Mouse (Mus musculus): ENCODE results near the gene Slc39a10. TPM values are rescaled to one million over a fixed set of nuclear protein-coding genes. Genes with fewer than 3 reads are reported as not detected.

Gene Slc39a10
- polyA plus RNA-seq, 1 experiment from 2014 or later, result 82.4 TPM

GRCm38 (mm10) chr1:46902102-46902683 is 9.5 kb upstream of the Slc39a10 start:
- Histone ChIP-seq H3K4me2 (replicated peaks) (no peak overlapping the region), H3K9ac (replicated peaks) (no peak overlapping the region), H3K9me3 (no peaks in the 10 kb centered on the region), H3K27ac (replicated peaks) (no peak overlapping the region), H3K4me1 (no peaks in the 10 kb centered on the region), H3K27me3 (no peaks in the 10 kb centered on the region), H3K4me3 (no peak overlapping the region), H3K36me3 (no peaks in the 10 kb centered on the region)
- 41% methylated on average over 2 of the region's 2 CpGs for WGBS
- no peak for ATAC-seq (ENCODE audit: low FRiP score, low read depth)

- Histone ChIP-seq H3K4me3 (no peak overlapping the region), H3K4me1 (no peaks in the 10 kb centered on the region), H3K36me3 (no peaks in the 10 kb centered on the region), H3K4me2 (replicated peaks) (no peak overlapping the region), H3K9ac (replicated peaks) (no peak overlapping the region), H3K27ac (replicated peaks) (no peak overlapping the region), H3K27me3 (no peaks in the 10 kb centered on the region), H3K9me3 (no peaks in the 10 kb centered on the region)
- ATAC-seq (ENCODE audit: low FRiP score, low read depth), result no peak
- WGBS, result 41% methylated on average over 7 of the region's 7 CpGs
Measured at GRCm38 (mm10) chr1:46894281-46894842, 1.7 kb upstream of the Slc39a10 start.

GRCm38 (mm10) chr1:46888726-46889125 is 3.9 kb downstream of the Slc39a10 start:
- H3K9ac ChIP-seq (replicated peaks), result no peak overlapping the region
- 68% methylated on average over 4 of the region's 4 CpGs for WGBS
- no peaks in the 10 kb centered on the region for H3K4me1 ChIP-seq
- no peaks in the 10 kb centered on the region for H3K27me3 ChIP-seq
- H3K4me3 ChIP-seq, result no peak overlapping the region
- no peak overlapping the region for H3K4me2 ChIP-seq (replicated peaks)
- ATAC-seq (ENCODE audit: low FRiP score, low read depth), result no peak
- no peak overlapping the region for H3K27ac ChIP-seq (replicated peaks)
- H3K9me3 ChIP-seq, result no peaks in the 10 kb centered on the region
- H3K36me3 ChIP-seq, result no peaks in the 10 kb centered on the region

GRCm38 (mm10) chr1:46888324-46888723 is 4.3 kb downstream of the Slc39a10 start:
- Histone ChIP-seq H3K9ac (replicated peaks) (no peak overlapping the region), H3K27me3 (no peaks in the 10 kb centered on the region), H3K4me3 (no peak overlapping the region), H3K36me3 (no peaks in the 10 kb centered on the region), H3K9me3 (no peaks in the 10 kb centered on the region), H3K4me1 (no peaks in the 10 kb centered on the region), H3K27ac (replicated peaks) (no peak overlapping the region), H3K4me2 (replicated peaks) (no peak overlapping the region)
- WGBS, result 46% methylated on average over 2 of the region's 2 CpGs
- no peak for ATAC-seq (ENCODE audit: low FRiP score, low read depth)

- no peak overlapping the region for H3K27ac ChIP-seq (replicated peaks)
- H3K36me3 ChIP-seq, result no peaks in the 10 kb centered on the region
- H3K4me2 ChIP-seq (replicated peaks), result no peak overlapping the region
- H3K4me3 ChIP-seq, result no peak overlapping the region
- ATAC-seq (ENCODE audit: low FRiP score, low read depth), result no peak
- WGBS, result 13% methylated on average over 6 of the region's 6 CpGs
- H3K4me1 ChIP-seq, result no peaks in the 10 kb centered on the region
- H3K9me3 ChIP-seq, result no peaks in the 10 kb centered on the region
- no peak overlapping the region for H3K9ac ChIP-seq (replicated peaks)
- H3K27me3 ChIP-seq, result no peaks in the 10 kb centered on the region
Measured at GRCm38 (mm10) chr1:46887908-46888307, 4.7 kb downstream of the Slc39a10 start.

- Histone ChIP-seq H3K27ac (replicated peaks) (no peak overlapping the region), H3K9ac (replicated peaks) (no peak overlapping the region), H3K4me1 (no peaks in the 10 kb centered on the region), H3K36me3 (no peaks in the 10 kb centered on the region), H3K27me3 (no peaks in the 10 kb centered on the region), H3K4me2 (replicated peaks) (no peak overlapping the region), H3K9me3 (no peaks in the 10 kb centered on the region), H3K4me3 (no peak overlapping the region)
- WGBS, result 58% methylated on average over 9 of the region's 9 CpGs
- ATAC-seq (ENCODE audit: low FRiP score, low read depth), result no peak
Measured at GRCm38 (mm10) chr1:46886091-46886490, 6.6 kb downstream of the Slc39a10 start.

GRCm38 (mm10) chr1:46885231-46885630 is 7.4 kb downstream of the Slc39a10 start:
- H3K9ac ChIP-seq (replicated peaks), result no peak overlapping the region
- no peak for ATAC-seq (ENCODE audit: low FRiP score, low read depth)
- H3K4me3 ChIP-seq, result no peak overlapping the region
- H3K4me1 ChIP-seq, result no peaks in the 10 kb centered on the region
- WGBS, result 25% methylated on average over 3 of the region's 3 CpGs
- H3K9me3 ChIP-seq, result no peaks in the 10 kb centered on the region
- H3K27ac ChIP-seq (replicated peaks), result no peak overlapping the region
- no peak overlapping the region for H3K4me2 ChIP-seq (replicated peaks)
- no peaks in the 10 kb centered on the region for H3K36me3 ChIP-seq
- no peaks in the 10 kb centered on the region for H3K27me3 ChIP-seq

GRCm38 (mm10) chr1:46879951-46880350 is 12.7 kb downstream of the Slc39a10 start:
- Histone ChIP-seq H3K9ac (replicated peaks) (no peak overlapping the region), H3K4me2 (replicated peaks) (no peak overlapping the region), H3K36me3 (no peaks in the 10 kb centered on the region)

GRCm38 (mm10) chr1:46873770-46874169 is 18.9 kb downstream of the Slc39a10 start:
- no peaks in the 10 kb centered on the region for H3K9me3 ChIP-seq
- WGBS, result 74% methylated on average over 3 of the region's 3 CpGs
- H3K27me3 ChIP-seq, result no peaks in the 10 kb centered on the region

More at GRCm38 (mm10) chr1:46879951-46880350, 12.7 kb downstream of the Slc39a10 start:
- Histone ChIP-seq H3K9me3 (no peaks in the 10 kb centered on the region), H3K27me3 (no peaks in the 10 kb centered on the region), H3K27ac (replicated peaks) (no peak overlapping the region), H3K4me3 (no peak overlapping the region), H3K4me1 (no peaks in the 10 kb centered on the region)
- ATAC-seq (ENCODE audit: low FRiP score, low read depth), result no peak

GRCm38 (mm10) chr1:46869788-46870187 is 22.9 kb downstream of the Slc39a10 start:
- H3K4me3 ChIP-seq, result no peak overlapping the region

More at GRCm38 (mm10) chr1:46873770-46874169, 18.9 kb downstream of the Slc39a10 start:
- ATAC-seq (ENCODE audit: low FRiP score, low read depth), result no peak
- H3K4me1 ChIP-seq, result no peaks in the 10 kb centered on the region
- H3K9ac ChIP-seq (replicated peaks), result no peak overlapping the region
- H3K36me3 ChIP-seq, result no peaks in the 10 kb centered on the region
- no peak overlapping the region for H3K4me3 ChIP-seq
- H3K27ac ChIP-seq (replicated peaks), result no peak overlapping the region
- H3K4me2 ChIP-seq (replicated peaks), result no peak overlapping the region

GRCm38 (mm10) chr1:46864175-46864885 is 28.3 kb downstream of the Slc39a10 start:
- no peak overlapping the region for H3K9ac ChIP-seq (replicated peaks)
- no peak overlapping the region for H3K27ac ChIP-seq (replicated peaks)
- no peaks in the 10 kb centered on the region for H3K9me3 ChIP-seq
- H3K4me2 ChIP-seq (replicated peaks), result no peak overlapping the region
- H3K36me3 ChIP-seq, result no peaks in the 10 kb centered on the region
- H3K4me1 ChIP-seq, result peaks cover 3% of the 10 kb centered on the region; the same call in 1 of the 2 replicates
- no peaks in the 10 kb centered on the region for H3K27me3 ChIP-seq
- ATAC-seq (ENCODE audit: low FRiP score, low read depth), result no peak
- no peak overlapping the region for H3K4me3 ChIP-seq
- WGBS, result 84% methylated on average over 7 of the region's 7 CpGs

More at GRCm38 (mm10) chr1:46869788-46870187, 22.9 kb downstream of the Slc39a10 start:
- no peak for ATAC-seq (ENCODE audit: low FRiP score, low read depth)
- Histone ChIP-seq H3K9ac (replicated peaks) (no peak overlapping the region), H3K4me2 (replicated peaks) (no peak overlapping the region), H3K27me3 (no peaks in the 10 kb centered on the region), H3K36me3 (no peaks in the 10 kb centered on the region), H3K27ac (replicated peaks) (no peak overlapping the region), H3K9me3 (no peaks in the 10 kb centered on the region), H3K4me1 (no peaks in the 10 kb centered on the region)

GRCm38 (mm10) chr1:46863434-46863833 is 29.2 kb downstream of the Slc39a10 start:
- no peaks in the 10 kb centered on the region for H3K9me3 ChIP-seq
- H3K9ac ChIP-seq (replicated peaks), result no peak overlapping the region
- 78% methylated on average over 2 of the region's 2 CpGs for WGBS
- H3K4me1 ChIP-seq, result peaks cover 3% of the 10 kb centered on the region; the same call in 1 of the 2 replicates
- no peaks in the 10 kb centered on the region for H3K27me3 ChIP-seq
- H3K4me3 ChIP-seq, result no peak overlapping the region
- no peak overlapping the region for H3K27ac ChIP-seq (replicated peaks)
- no peaks in the 10 kb centered on the region for H3K36me3 ChIP-seq
- ATAC-seq (ENCODE audit: low FRiP score, low read depth), result no peak
- no peak overlapping the region for H3K4me2 ChIP-seq (replicated peaks)

All from midbrain, embryonic 12.5 days (tissue).